Mouse (Mus musculus) intestine, postnatal 0 days (tissue): ENCODE measurements around the gene Secisbp2. TPM values are rescaled to one million over a fixed set of nuclear protein-coding genes. Genes with fewer than 3 reads are reported as not detected.

Experiments used
- ATAC-seq: fragments of 200-750 bp; cut with Nextera tagmentation; 2 replicates; pipeline ENCODE4 v1.8.0; 2017; ENCODE audit warnings: mild to moderate bottlenecking, moderate TSS enrichment, moderate library complexity
- H3K27ac ChIP-seq: fragments of 300-500 bp; sonication (generic); 2 replicates; pipeline ENCODE4 v1.5.1; 2014; ENCODE audit warnings: mild to moderate bottlenecking, low read depth, low read length, moderate library complexity
- H3K27me3 ChIP-seq: fragments of 300-500 bp; sonication (generic); replicated peaks from 2 replicates; pipeline ENCODE4 v1.6.1; 2014; ENCODE audit warnings: low read length, mixed read lengths; ENCODE audit not compliant: control insufficient read depth, insufficient read depth
- H3K36me3 ChIP-seq: fragments of 300-500 bp; sonication (generic); 2 replicates; pipeline ENCODE4 v1.6.1; 2014; ENCODE audit warnings: mild to moderate bottlenecking, moderate library complexity; ENCODE audit not compliant: control insufficient read depth, insufficient read depth
- H3K4me1 ChIP-seq: fragments of 300-500 bp; sonication (generic); replicated peaks from 2 replicates; pipeline ENCODE4 v1.6.1; 2014; ENCODE audit warnings: antibody characterized with exemption, low read length, mixed read lengths; ENCODE audit not compliant: control insufficient read depth, insufficient read depth
- H3K4me2 ChIP-seq: fragments of 300-500 bp; sonication (generic); replicated peaks from 2 replicates; pipeline ENCODE4 v1.6.1; 2014; ENCODE audit warnings: low read depth, mild to moderate bottlenecking, moderate library complexity
- H3K4me3 ChIP-seq: fragments of 300-500 bp; sonication (generic); 2 replicates; pipeline ENCODE4 v1.5.1; 2014; ENCODE audit warnings: low read depth, low read length
- H3K9ac ChIP-seq: fragments of 300-500 bp; sonication (generic); 2 replicates; pipeline ENCODE4 v1.6.1; 2014; ENCODE audit warnings: mild to moderate bottlenecking, low read depth, low read length
- H3K9me3 ChIP-seq: fragments of 300-500 bp; sonication (generic); 2 replicates; pipeline ENCODE4 v1.6.1; 2016; ENCODE audit warnings: mixed run types; ENCODE audit not compliant: control insufficient read depth
- CTCF ChIP-seq: sonication (generic); IDR thresholded peaks from 2 replicates; pipeline ENCODE4 v1.5.1; 2016; ENCODE audit warnings: low read depth, mild to moderate bottlenecking, control low read depth, antibody characterized with exemption, moderate library complexity
- whole genome bisulfite sequencing: fragments of 180-500 bp; shearing (Covaris S2); extraction: QIAGEN DNeasy Blood & Tissue Kit; methylation state at CpG from one replicate; pipeline ENCODE4 v1.1.7; 2014; 5-methylcytosine and 5-hydroxymethylcytosine counted together
- polyA plus RNA-seq: library from polyadenylated mRNA; unstranded; fragments of >200 nt; fragmentation: Nextera tagmentation; extraction: Ambion mirVana; gene quantifications from 2 replicates; pipeline ENCODE4 v1.2.1, GENCODE M21; 2015

Gene Secisbp2
- polyA plus RNA-seq, 1 experiment from 2014 or later: 20.2 TPM

DNA sequence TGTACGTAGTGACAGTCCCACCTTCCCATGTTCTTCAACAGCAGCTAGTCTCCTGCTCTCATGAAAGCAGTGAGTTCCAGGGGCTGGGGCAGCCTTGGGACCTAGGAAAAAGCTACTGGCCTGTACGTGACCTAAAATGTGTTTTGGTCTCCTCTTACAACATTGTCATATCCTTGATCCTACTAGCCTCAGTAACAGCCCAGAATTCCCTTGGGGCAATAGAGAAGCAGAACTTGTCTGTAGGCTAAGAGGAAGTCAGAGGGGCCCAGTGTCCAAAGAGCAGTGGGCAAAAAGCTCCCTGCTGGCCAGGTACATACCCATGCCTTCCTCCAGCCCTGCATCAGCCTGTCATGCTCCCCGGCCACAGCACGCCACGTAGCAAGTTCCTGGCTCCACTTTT is 35.5 kb downstream of the Secisbp2 start:
- Histone ChIP-seq H3K4me1 (0 out of 2 replicates have a peak, but pooled peaks cover 6% of the 10 kb centered on the region), H3K27ac (no peak overlapping the region), H3K4me2 (no peak overlapping the region), H3K9ac (no peak overlapping the region), H3K4me3 (no peak overlapping the region), H3K27me3 (no peaks in the 10 kb centered on the region), H3K9me3 (no peaks in the 10 kb centered on the region), H3K36me3 (peaks cover 64% of the 10 kb centered on the region)
- ATAC-seq: no peak
- 96% methylated on average over 5 of the region's 5 CpGs for WGBS
- TF ChIP-seq CTCF: no peak

- TF ChIP-seq CTCF: no peak
- H3K27ac ChIP-seq: no peak overlapping the region
- H3K36me3 ChIP-seq: peaks cover 47% of the 10 kb centered on the region
- no peaks in the 10 kb centered on the region for H3K27me3 ChIP-seq
- H3K9ac ChIP-seq: no peak overlapping the region
- no peak overlapping the region for H3K4me3 ChIP-seq
- no peak for ATAC-seq
- H3K9me3 ChIP-seq: no peaks in the 10 kb centered on the region
- H3K4me2 ChIP-seq: no peak overlapping the region
- 0 out of 2 replicates have a peak, but pooled peaks cover 6% of the 10 kb centered on the region for H3K4me1 ChIP-seq
- 62% methylated on average over 3 of the region's 3 CpGs for whole genome bisulfite sequencing
Measured at GRCm38 (mm10) chr13:51688688-51689087, 37.2 kb downstream of the Secisbp2 start.

DNA sequence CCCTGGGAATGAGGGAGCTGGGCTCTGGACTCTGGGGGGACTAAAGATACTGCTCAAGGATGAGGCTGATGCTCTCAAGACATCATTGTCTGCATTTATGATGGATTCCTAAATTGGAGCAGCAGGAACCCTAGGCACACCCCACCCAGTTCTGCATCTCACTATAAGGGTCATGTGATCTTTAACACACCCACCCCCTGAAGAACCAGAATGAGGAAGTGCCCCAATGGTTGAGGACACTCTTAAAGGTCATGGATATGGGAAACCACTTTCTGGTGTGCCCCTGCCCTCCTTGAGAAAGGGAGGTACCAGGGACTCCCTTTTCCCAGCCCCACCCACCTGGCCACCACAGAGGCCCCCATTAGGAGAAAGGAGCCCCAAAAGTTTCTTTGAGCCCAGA is 45.0 kb downstream of the Secisbp2 start:
- Histone ChIP-seq H3K4me1 (no peaks in the 10 kb centered on the region), H3K4me2 (no peak overlapping the region)
- ATAC-seq: no peak

DNA sequence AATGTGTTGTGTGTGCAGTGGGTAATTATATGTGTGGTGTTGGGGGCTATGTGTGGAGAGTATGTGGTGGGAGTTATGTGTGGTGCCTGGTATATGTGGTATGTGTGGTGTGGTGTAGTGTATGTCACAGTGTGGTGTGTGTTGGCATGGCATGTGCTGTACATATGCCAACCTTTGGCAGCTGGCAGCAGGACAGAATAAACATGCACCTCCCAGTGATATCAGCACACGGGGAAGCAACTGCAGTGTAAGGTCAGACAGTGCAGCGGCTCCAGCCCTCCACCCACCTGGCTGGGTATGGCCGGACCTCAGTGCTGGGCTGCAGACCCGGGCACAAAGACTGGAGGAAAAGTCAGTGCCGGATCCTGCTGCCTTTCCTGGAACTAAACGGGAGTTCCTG is 46.0 kb downstream of the Secisbp2 start:
- ATAC-seq: no peak
- Histone ChIP-seq H3K4me2 (no peak overlapping the region), H3K27me3 (no peaks in the 10 kb centered on the region), H3K4me1 (no peaks in the 10 kb centered on the region), H3K9ac (no peak overlapping the region), H3K36me3 (peaks cover 10% of the 10 kb centered on the region; the same call in 1 of the 2 replicates), H3K27ac (no peak overlapping the region), H3K9me3 (no peaks in the 10 kb centered on the region), H3K4me3 (no peak overlapping the region)
- TF ChIP-seq CTCF: no peak
- WGBS: 58% methylated on average over 6 of the region's 6 CpGs

More for the DNA sequence above, 45.0 kb downstream of the Secisbp2 start:
- no peak overlapping the region for H3K9ac ChIP-seq
- H3K36me3 ChIP-seq: peaks cover 6% of the 10 kb centered on the region; the same call in 1 of the 2 replicates
- no peaks in the 10 kb centered on the region for H3K27me3 ChIP-seq
- H3K9me3 ChIP-seq: no peaks in the 10 kb centered on the region
- no peak overlapping the region for H3K4me3 ChIP-seq
- no peak for TF ChIP-seq CTCF
- no peak overlapping the region for H3K27ac ChIP-seq

GRCm38 (mm10) chr13:51697897-51698296 is 46.4 kb downstream of the Secisbp2 start:
- H3K4me3 ChIP-seq: no peak overlapping the region
- H3K36me3 ChIP-seq: peaks cover 10% of the 10 kb centered on the region; the same call in 1 of the 2 replicates
- no peak for TF ChIP-seq CTCF
- H3K27me3 ChIP-seq: no peaks in the 10 kb centered on the region
- no peak overlapping the region for H3K4me2 ChIP-seq
- no peak overlapping the region for H3K9ac ChIP-seq
- H3K4me1 ChIP-seq: no peaks in the 10 kb centered on the region
- no peak for ATAC-seq
- WGBS: 62% methylated on average over 4 of the region's 4 CpGs
- H3K9me3 ChIP-seq: no peaks in the 10 kb centered on the region
- H3K27ac ChIP-seq: no peak overlapping the region

DNA sequence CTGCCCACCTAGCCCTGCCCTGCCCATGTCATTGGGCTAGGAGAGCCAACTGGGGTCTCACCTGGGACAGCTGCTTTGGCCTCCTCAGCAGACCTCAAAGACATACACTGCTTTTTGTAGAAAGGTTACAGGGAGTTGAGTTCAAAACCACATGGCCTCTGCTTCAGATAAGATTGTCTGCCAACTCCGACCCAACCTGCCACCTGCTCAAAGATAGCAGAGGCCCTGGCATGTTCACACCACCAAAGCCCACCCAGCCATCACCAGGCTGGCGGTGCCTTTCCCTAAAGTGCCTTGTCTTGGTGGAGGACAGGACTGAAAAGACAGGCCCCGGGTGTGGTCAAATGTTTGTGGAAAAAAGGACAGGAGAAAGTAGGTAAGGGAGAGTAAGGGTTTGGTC is 46.8 kb downstream of the Secisbp2 start:
- H3K27me3 ChIP-seq: no peaks in the 10 kb centered on the region
- no peaks in the 10 kb centered on the region for H3K9me3 ChIP-seq
- H3K36me3 ChIP-seq: peaks cover 10% of the 10 kb centered on the region; the same call in 1 of the 2 replicates
- H3K4me2 ChIP-seq: no peak overlapping the region
- 71% methylated on average over 3 of the region's 3 CpGs for WGBS
- H3K4me1 ChIP-seq: no peaks in the 10 kb centered on the region
- no peak overlapping the region for H3K27ac ChIP-seq
- no peak for ATAC-seq
- no peak overlapping the region for H3K9ac ChIP-seq
- TF ChIP-seq CTCF: no peak
- H3K4me3 ChIP-seq: no peak overlapping the region

DNA sequence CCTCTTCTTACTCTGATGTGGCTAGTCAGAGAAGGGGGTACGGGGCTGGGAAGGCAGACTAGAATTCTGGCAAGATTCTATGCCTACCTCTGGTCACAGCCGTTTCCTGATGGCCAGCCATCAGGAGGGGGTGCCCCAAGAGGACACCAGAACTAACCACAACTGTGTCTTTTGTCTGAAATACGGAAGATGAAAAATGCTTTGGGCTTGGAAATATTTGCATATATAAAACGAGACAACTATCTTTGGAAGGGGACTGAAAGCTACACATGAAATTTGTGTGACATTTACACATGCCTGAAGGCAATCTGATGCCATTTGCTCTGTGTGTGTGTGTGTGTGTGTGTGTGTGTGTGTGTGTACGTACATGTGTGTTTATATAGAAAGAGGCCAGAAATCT is 52.4 kb downstream of the Secisbp2 start:
- H3K4me1 ChIP-seq: no peaks in the 10 kb centered on the region
- WGBS: 87% methylated on average over 5 of the region's 5 CpGs
- H3K9me3 ChIP-seq: no peaks in the 10 kb centered on the region
- no peak overlapping the region for H3K4me3 ChIP-seq
- H3K27me3 ChIP-seq: no peaks in the 10 kb centered on the region
- peaks cover 10% of the 10 kb centered on the region; the same call in 1 of the 2 replicates for H3K36me3 ChIP-seq
- no peak overlapping the region for H3K4me2 ChIP-seq
- no peak for ATAC-seq
- no peak overlapping the region for H3K27ac ChIP-seq
- no peak for TF ChIP-seq CTCF
- no peak overlapping the region for H3K9ac ChIP-seq
